Comparison of ENCODE assay signal across 8 mouse cellular contexts in the genomic region with DNA sequence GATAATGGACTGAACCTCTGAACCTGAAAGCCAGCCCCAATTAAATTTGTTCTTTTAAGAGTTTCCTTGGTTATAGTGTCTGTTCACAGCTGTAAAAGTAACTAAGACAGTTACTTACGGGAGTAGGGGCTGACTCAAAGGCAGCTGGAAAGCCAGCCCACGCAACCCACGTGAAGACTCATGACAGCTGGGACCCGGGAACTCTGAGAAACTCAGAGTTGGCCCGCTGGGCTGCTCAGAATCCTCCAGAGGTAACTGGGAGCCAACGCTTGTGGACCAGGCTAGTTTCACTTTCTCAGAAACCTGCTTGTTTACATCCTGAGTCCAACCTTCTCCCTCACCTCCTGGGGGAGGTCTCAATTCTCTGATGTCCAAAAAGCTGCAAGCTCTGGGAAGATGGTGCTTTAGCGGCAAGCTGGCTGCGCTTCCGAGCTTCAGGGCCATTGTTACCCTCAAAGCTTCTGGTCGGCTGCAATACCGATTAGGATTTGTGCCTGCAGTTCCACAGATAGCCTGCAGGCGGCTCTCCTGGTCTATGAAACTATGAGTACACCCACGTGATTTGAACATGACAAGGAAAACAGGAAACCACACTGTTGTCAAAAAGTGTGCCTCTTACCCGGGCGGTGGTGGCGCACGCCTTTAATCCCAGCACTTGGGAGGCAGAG. TPM values are rescaled to one million over a fixed set of nuclear protein-coding genes. Genes with fewer than 3 reads are reported as not detected.
DNase-seq lines count a peak whose midpoint lies in the region; ATAC-seq lines count a peak whose summit lies in the region.

No protein-coding gene starts in this region.

- DNase-seq in adrenal gland, adult (ENCODE audit: inconsistent age in 2 of 2, low spot score in 1 of 2): peak; percentile 94 to 99
- peak; percentile 89 for DNase-seq in embryo, embryonic 11 days
- peak; percentile 89 for DNase-seq in gastrocnemius, postnatal 25 days
- peak; percentile 91 for DNase-seq in left cerebral cortex, postnatal 10 days (ENCODE audit: extremely low spot score in 1 of 2, low spot score in 2 of 2)
- DNase-seq in right cerebral cortex, postnatal 10 days (ENCODE audit: low spot score in 2 of 2): peak; percentile 92
- peak; percentile 93 for DNase-seq in urinary bladder, postnatal 14 days (ENCODE audit: low spot score)

- intact Hi-C loops in left cerebral cortex, postnatal 10 days (cut with DNase I): loop anchor here (2.0 to 5.0 kb wide), 2 partner anchors 17 to 34 kb away; no protein-coding TSS in a partner anchor

- ATAC-seq in inflammation-experienced regulatory T-cells, adult 6 months: peak; percentile 38
- peak; percentile 56 for ATAC-seq in megakaryocyte progenitor cell, adult 5-6 weeks (replicated peaks; ENCODE audit: poor library complexity)

RNA-seq across cellular contexts. Expression of gene H2-D1, which starts 4.6 kb away (rescaled TPM):
- 10 to 100 TPM; 30.2 to 57.3 TPM for total RNA-seq in gastrocnemius, postnatal 25 days (2021)
- polyA plus RNA-seq in inflammation-experienced regulatory T-cells, adult 6 months (2017; shearing (Covaris generic)): 1,000 to 10,000 TPM; 4,089 to 4,363 (median 4,119) TPM
- total RNA-seq in left cerebral cortex, postnatal 10 days (2021): 10 to 100 TPM; 18.2 to 21.5 TPM
- 248 and 262 TPM in 2 replicates for total RNA-seq in megakaryocyte progenitor cell, adult 5-6 weeks (2015)
- 464 and 467 TPM in 2 replicates for total RNA-seq in megakaryocyte progenitor cell, adult 5-6 weeks (2017)

RNA-seq across cellular contexts. Expression of gene Ddx39b, which starts 16.4 kb away (rescaled TPM):
- total RNA-seq in gastrocnemius, postnatal 25 days (2021): 10 to 100 TPM; 71.5 to 79.1 TPM
- 100 to 1,000 TPM; 194 to 276 (median 261) TPM for polyA plus RNA-seq in inflammation-experienced regulatory T-cells, adult 6 months (2017; shearing (Covaris generic))
- total RNA-seq in left cerebral cortex, postnatal 10 days (2021): 100 to 1,000 TPM; 255 to 261 TPM
- total RNA-seq in megakaryocyte progenitor cell, adult 5-6 weeks (2015): 289 and 314 TPM in 2 replicates
- 188 and 193 TPM in 2 replicates for total RNA-seq in megakaryocyte progenitor cell, adult 5-6 weeks (2017)

RNA-seq across cellular contexts. Expression of gene Nfkbil1, which starts 22.4 kb away (rescaled TPM):
- 1 to 10 TPM; 5.6 to 6.8 TPM for total RNA-seq in gastrocnemius, postnatal 25 days (2021)
- 1 to 10 TPM; 1.7 to 3.3 (median 1.9) TPM for polyA plus RNA-seq in inflammation-experienced regulatory T-cells, adult 6 months (2017; shearing (Covaris generic))
- 10 to 100 TPM; 12.7 to 14.6 TPM for total RNA-seq in left cerebral cortex, postnatal 10 days (2021)
- 1.9 and 3.1 TPM in 2 replicates for total RNA-seq in megakaryocyte progenitor cell, adult 5-6 weeks (2015)
- 6.7 and 8.0 TPM in 2 replicates for total RNA-seq in megakaryocyte progenitor cell, adult 5-6 weeks (2017)

RNA-seq across cellular contexts. Expression of gene Atp6v1g2, which starts 24.5 kb away (rescaled TPM):
- 1 to 10 TPM; 1.9 to 2.3 TPM for total RNA-seq in gastrocnemius, postnatal 25 days (2021)
- 1 to 10 TPM; 4.6 to 7.2 (median 5.9) TPM for polyA plus RNA-seq in inflammation-experienced regulatory T-cells, adult 6 months (2017; shearing (Covaris generic))
- 100 to 1,000 TPM; 329 to 351 TPM for total RNA-seq in left cerebral cortex, postnatal 10 days (2021)
- 4.1 and 6.9 TPM in 2 replicates for total RNA-seq in megakaryocyte progenitor cell, adult 5-6 weeks (2015)
- 1.1 and 2.4 TPM in 2 replicates for total RNA-seq in megakaryocyte progenitor cell, adult 5-6 weeks (2017)

RNA-seq across cellular contexts. Expression of gene Gm16181, which starts 37.3 kb away (rescaled TPM):
- under 1 TPM in 1 of 2 experiments, not detected in 1; 0.70 TPM for total RNA-seq in gastrocnemius, postnatal 25 days (2021)
- under 1 TPM in 2 of 3 experiments, not detected in 1; 0.67 to 0.68 TPM for polyA plus RNA-seq in inflammation-experienced regulatory T-cells, adult 6 months (2017; shearing (Covaris generic))
- not detected for total RNA-seq in left cerebral cortex, postnatal 10 days (2021)
- total RNA-seq in megakaryocyte progenitor cell, adult 5-6 weeks (2015): not detected in 2 replicates
- not detected in 2 replicates for total RNA-seq in megakaryocyte progenitor cell, adult 5-6 weeks (2017)

Comparison
In these comparisons a context has a peak if more than half of its experiments do, and no peak if none do; other contexts are left out.
1. Peak in every context shown above with its lines: DNase-seq and ATAC-seq.
2. RNA of gene H2-D1, which starts 4.6 kb away (total RNA-seq): 248 to 467 TPM in megakaryocyte progenitor cell, adult 5-6 weeks; 30.2 to 57.3 TPM in gastrocnemius, postnatal 25 days and 18.2 to 21.5 TPM in left cerebral cortex, postnatal 10 days; every median in the first group is over 4 times any median in the second.